Mouse (Mus musculus) stomach, postnatal 0 days (tissue): ENCODE data around the gene Il22ra1.

Experiments used
- CTCF ChIP-seq: IDR thresholded peaks from 2 replicates; pipeline ENCODE4 v1.5.1; 2016; ENCODE audit warnings: antibody characterized with exemption, low read depth, mild to moderate bottlenecking, moderate library complexity
- EP300 ChIP-seq: optimal IDR thresholded peaks from 2 replicates; pipeline ENCODE3; 2016; ENCODE audit warnings: antibody characterized with exemption

DNA sequence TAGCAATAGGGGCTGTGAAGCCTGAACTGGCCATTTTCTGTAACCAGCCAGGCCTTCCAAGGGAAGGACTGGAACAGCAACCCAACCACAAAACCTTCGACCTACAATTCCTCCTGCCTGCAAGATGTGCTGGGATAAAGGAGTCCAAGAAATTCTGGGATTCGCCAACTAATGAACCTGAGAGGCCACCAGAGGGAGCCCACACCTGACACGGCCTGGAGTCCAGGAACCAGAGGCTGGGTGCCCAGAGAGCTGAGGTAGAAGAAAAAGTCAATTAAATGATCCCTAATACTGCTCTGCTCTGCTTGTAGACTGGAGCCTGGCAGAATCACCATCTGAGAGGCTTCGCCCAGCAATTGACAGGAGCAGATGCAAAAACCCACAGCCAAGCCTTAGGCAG is 44.4 kb upstream of the Il22ra1 start:
- peak; percentile 81 for TF ChIP-seq CTCF
- TF ChIP-seq EP300, result no peak
